Mouse (Mus musculus): ENCODE data around the gene Dcxr. TPM values are rescaled to one million over a fixed set of nuclear protein-coding genes. Genes with fewer than 3 reads are reported as not detected.
"Not testable (repeated sequence)": the region's sequence is repeated elsewhere in the genome, so short reads cannot be mapped to it uniquely, and the experiment has no call there.

Gene Dcxr
- total and polyA plus RNA-seq, 3 experiments: 12.2 to 14.1 TPM; not detected in 1

DNA sequence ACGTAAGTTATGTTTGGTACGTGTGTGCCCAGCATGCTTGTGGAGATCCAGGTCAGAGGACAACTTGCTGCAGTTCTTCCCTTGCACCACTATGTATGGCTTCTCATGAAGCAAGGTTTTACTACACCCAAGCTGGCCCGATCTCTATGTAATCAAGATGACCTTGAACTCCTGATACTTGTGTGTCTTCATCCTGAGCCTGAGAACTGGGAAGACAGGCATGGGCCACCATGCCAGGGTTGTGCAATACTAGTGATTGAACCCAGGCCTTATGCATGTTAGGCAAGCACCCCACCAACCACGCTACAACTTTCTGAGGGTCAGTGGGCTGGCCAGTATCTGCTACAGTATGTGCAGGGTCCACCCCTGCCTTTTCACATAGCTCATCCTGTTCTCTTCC is 50.1 kb downstream of the Dcxr start:
- Histone ChIP-seq H3K4me3 (ENCODE audit: control insufficient read depth in 1 of 2, insufficient read depth in 1 of 2, low read depth in 2 of 2, low read length in 2 of 2) (no peak overlapping the region), H3K27ac (ENCODE audit: control insufficient read depth, low read depth, low read length) (no peak overlapping the region), H3K9me3 (replicated peaks; ENCODE audit: insufficient read depth, low read length) (no peaks in the 10 kb centered on the region), H3K4me1 (ENCODE audit: control insufficient read depth in 1 of 2, insufficient read depth in 2 of 2, low read length in 2 of 2) (peaks cover 0 to 11% of the 10 kb centered on the region in 2 experiments; a peak in 2 of 4 replicates), H3K9ac (ENCODE audit: control insufficient read depth, low read depth, low read length, poor library complexity, severe bottlenecking) (no peak overlapping the region), H3K79me2 (ENCODE audit: control insufficient read depth, insufficient read depth, low read length, poor library complexity) (peaks cover 5% of the 10 kb centered on the region; the same call in 1 of the 2 replicates), H3K27me3 (ENCODE audit: control insufficient read depth in 1 of 2, insufficient read depth in 2 of 2, low read length in 2 of 2) (no peaks in the 10 kb centered on the region), H3K36me3 (ENCODE audit: control insufficient read depth in 1 of 2, insufficient read depth in 2 of 2, low read length in 2 of 2) (peaks cover 2 to 11% of the 10 kb centered on the region in 2 experiments; a peak in 3 of 4 replicates)
- TF ChIP-seq SIN3A (IDR thresholded peaks at IDR 0.05; ENCODE audit: low read length): no peak
- TF ChIP-seq USF2 (IDR thresholded peaks at IDR 0.05; ENCODE audit: borderline replicate concordance in 1 of 2, insufficient read depth in 1 of 2, low read depth in 1 of 2, low read length in 2 of 2): no peak
- TF ChIP-seq ZMIZ1 (IDR thresholded peaks at IDR 0.05; ENCODE audit: low read depth, low read length): no peak
- TF ChIP-seq MAZ (IDR thresholded peaks at IDR 0.05; ENCODE audit: low read depth, low read length): no peak
- TF ChIP-seq GATA1 (IDR thresholded peaks at IDR 0.05; ENCODE audit: low read depth, low read length): no peak
- TF ChIP-seq ELF1 (IDR thresholded peaks at IDR 0.05; ENCODE audit: low read depth, low read length): no peak
- TF ChIP-seq ZC3H11A (IDR thresholded peaks at IDR 0.05; ENCODE audit: low read depth, low read length): no peak
- DNase-seq (ENCODE audit: low read depth, low spot score): no peak

DNA sequence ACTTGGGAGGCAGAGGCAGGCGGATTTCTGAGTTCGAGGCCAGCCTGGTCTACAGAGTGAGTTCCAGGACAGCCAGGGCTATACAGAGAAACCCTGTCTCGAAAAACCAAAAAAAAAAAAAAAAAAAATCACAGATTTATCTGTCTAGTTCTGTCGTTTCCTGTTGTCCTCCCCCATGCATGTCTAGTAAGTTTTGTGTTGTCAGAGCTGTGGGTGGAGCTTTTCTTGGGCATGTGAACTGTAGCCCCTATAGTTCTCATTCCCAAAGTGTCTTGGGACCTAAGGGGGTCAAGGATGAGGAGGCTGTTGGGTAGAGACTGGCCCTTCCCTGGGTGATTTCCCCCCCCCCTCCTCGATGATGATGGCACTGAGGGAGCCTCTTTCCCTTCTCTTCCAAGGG is 51.2 kb downstream of the Dcxr start:
- not testable (repeated sequence) for H3K27ac ChIP-seq (ENCODE audit: control insufficient read depth, low read depth, low read length); H3K27me3 ChIP-seq (ENCODE audit: control insufficient read depth in 1 of 2, insufficient read depth in 2 of 2, low read length in 2 of 2); H3K4me3 ChIP-seq (ENCODE audit: control insufficient read depth in 1 of 2, insufficient read depth in 1 of 2, low read depth in 2 of 2, low read length in 2 of 2); H3K9ac ChIP-seq (ENCODE audit: control insufficient read depth, low read depth, low read length, poor library complexity, severe bottlenecking); H3K9me3 ChIP-seq (replicated peaks; ENCODE audit: insufficient read depth, low read length); H3K79me2 ChIP-seq (ENCODE audit: control insufficient read depth, insufficient read depth, low read length, poor library complexity); DNase-seq (ENCODE audit: low read depth, low spot score)
- H3K4me1 ChIP-seq (ENCODE audit: control insufficient read depth in 1 of 2, insufficient read depth in 2 of 2, low read length in 2 of 2): peaks cover 0 to 11% of the 10 kb centered on the region in 2 experiments; a peak in 2 of 4 replicates
- peak; percentile 60 for TF ChIP-seq ZNF384 (IDR thresholded peaks at IDR 0.05; ENCODE audit: low read depth, low read length)
- H3K36me3 ChIP-seq (ENCODE audit: control insufficient read depth in 1 of 2, insufficient read depth in 2 of 2, low read length in 2 of 2): peaks cover 2 to 11% of the 10 kb centered on the region in 2 experiments; a peak in 3 of 4 replicates

Other genes starting within 250 kb of the Dcxr start
- 401 and 457 TPM in 2 replicates for gene Mrpl12, start 242.7 kb downstream of the Dcxr start, total RNA-seq (2012; rRNA removed)
- gene Mrpl12, start 242.7 kb downstream of the Dcxr start, polyA plus RNA-seq (2012; ENCODE audit: insufficient read depth in 1 of 2, insufficient read length in 2 of 2, low read depth in 1 of 2, low replicate concordance in 2 of 2, missing spikeins in 1 of 2): 100 to 1,000 TPM; 374 to 461 TPM
- 40.4 and 52.0 TPM in 2 replicates for gene Slc25a10, start 235.4 kb downstream of the Dcxr start, total RNA-seq (2012; rRNA removed)
- gene Slc25a10, start 235.4 kb downstream of the Dcxr start, polyA plus RNA-seq (2012; ENCODE audit: insufficient read depth in 1 of 2, insufficient read length in 2 of 2, low read depth in 1 of 2, low replicate concordance in 2 of 2, missing spikeins in 1 of 2): 10 to 100 TPM in 1 of 2 experiments, not detected in 1; 53.6 TPM
- not detected in 2 replicates for gene Gcgr, start 196.6 kb downstream of the Dcxr start, total RNA-seq (2012; rRNA removed)
- gene Gcgr, start 196.6 kb downstream of the Dcxr start, polyA plus RNA-seq (2012; ENCODE audit: insufficient read depth in 1 of 2, insufficient read length in 2 of 2, low read depth in 1 of 2, low replicate concordance in 2 of 2, missing spikeins in 1 of 2): not detected
- 27.2 and 36.6 TPM in 2 replicates for gene Mcrip1, start 177.6 kb downstream of the Dcxr start, total RNA-seq (2012; rRNA removed)
- gene Mcrip1, start 177.6 kb downstream of the Dcxr start, polyA plus RNA-seq (2012; ENCODE audit: insufficient read depth in 1 of 2, insufficient read length in 2 of 2, low read depth in 1 of 2, low replicate concordance in 2 of 2, missing spikeins in 1 of 2): 10 to 100 TPM in 1 of 2 experiments, not detected in 1; 83.5 TPM
- not detected in 2 replicates for gene Ppp1r27, start 176.1 kb downstream of the Dcxr start, total RNA-seq (2012; rRNA removed)
- not detected for gene Ppp1r27, start 176.1 kb downstream of the Dcxr start, polyA plus RNA-seq (2012; ENCODE audit: insufficient read depth in 1 of 2, insufficient read length in 2 of 2, low read depth in 1 of 2, low replicate concordance in 2 of 2, missing spikeins in 1 of 2)
- 625 and 639 TPM in 2 replicates for gene P4hb, start 154.0 kb downstream of the Dcxr start, total RNA-seq (2012; rRNA removed)
- gene P4hb, start 154.0 kb downstream of the Dcxr start, polyA plus RNA-seq (2012; ENCODE audit: insufficient read depth in 1 of 2, insufficient read length in 2 of 2, low read depth in 1 of 2, low replicate concordance in 2 of 2, missing spikeins in 1 of 2): 1,000 to 10,000 TPM in 1 of 2 experiments, 100 to 1,000 TPM in 1; 563 to 1,152 TPM
- 364 and 367 TPM in 2 replicates for gene Arhgdia, start 145.7 kb downstream of the Dcxr start, total RNA-seq (2012; rRNA removed)
- gene Arhgdia, start 145.7 kb downstream of the Dcxr start, polyA plus RNA-seq (2012; ENCODE audit: insufficient read depth in 1 of 2, insufficient read length in 2 of 2, low read depth in 1 of 2, low replicate concordance in 2 of 2, missing spikeins in 1 of 2): 100 to 1,000 TPM; 601 to 821 TPM
- 1,072 and 1,078 TPM in 2 replicates for gene Alyref, start 128.9 kb downstream of the Dcxr start, total RNA-seq (2012; rRNA removed)
- gene Alyref, start 128.9 kb downstream of the Dcxr start, polyA plus RNA-seq (2012; ENCODE audit: insufficient read depth in 1 of 2, insufficient read length in 2 of 2, low read depth in 1 of 2, low replicate concordance in 2 of 2, missing spikeins in 1 of 2): 100 to 1,000 TPM in 1 of 2 experiments, not detected in 1; 600 TPM
- gene Anapc11, start 128.9 kb downstream of the Dcxr start, total RNA-seq (2012; rRNA removed): 97.3 and 130 TPM in 2 replicates
- 100 to 1,000 TPM in 1 of 2 experiments, not detected in 1; 120 TPM for gene Anapc11, start 128.9 kb downstream of the Dcxr start, polyA plus RNA-seq (2012; ENCODE audit: insufficient read depth in 1 of 2, insufficient read length in 2 of 2, low read depth in 1 of 2, low replicate concordance in 2 of 2, missing spikeins in 1 of 2)
- 0.27 and 0.62 TPM in 2 replicates for gene Npb, start 118.8 kb downstream of the Dcxr start, total RNA-seq (2012; rRNA removed)
- gene Npb, start 118.8 kb downstream of the Dcxr start, polyA plus RNA-seq (2012; ENCODE audit: insufficient read depth in 1 of 2, insufficient read length in 2 of 2, low read depth in 1 of 2, low replicate concordance in 2 of 2, missing spikeins in 1 of 2): 1 to 10 TPM in 1 of 2 experiments, not detected in 1; 1.7 TPM
- 71.8 and 86.7 TPM in 2 replicates for gene Pcyt2, start 109.3 kb downstream of the Dcxr start, total RNA-seq (2012; rRNA removed)
- 10 to 100 TPM in 1 of 2 experiments, not detected in 1; 87.3 TPM for gene Pcyt2, start 109.3 kb downstream of the Dcxr start, polyA plus RNA-seq (2012; ENCODE audit: insufficient read depth in 1 of 2, insufficient read length in 2 of 2, low read depth in 1 of 2, low replicate concordance in 2 of 2, missing spikeins in 1 of 2)
- 61.6 and 78.2 TPM in 2 replicates for gene Sirt7, start 102.0 kb downstream of the Dcxr start, total RNA-seq (2012; rRNA removed)
- gene Sirt7, start 102.0 kb downstream of the Dcxr start, polyA plus RNA-seq (2012; ENCODE audit: insufficient read depth in 1 of 2, insufficient read length in 2 of 2, low read depth in 1 of 2, low replicate concordance in 2 of 2, missing spikeins in 1 of 2): 10 to 100 TPM in 1 of 2 experiments, not detected in 1; 72.3 TPM
- 26.5 and 29.7 TPM in 2 replicates for gene Mafg, start 93.7 kb downstream of the Dcxr start, total RNA-seq (2012; rRNA removed)
- gene Mafg, start 93.7 kb downstream of the Dcxr start, polyA plus RNA-seq (2012; ENCODE audit: insufficient read depth in 1 of 2, insufficient read length in 2 of 2, low read depth in 1 of 2, low replicate concordance in 2 of 2, missing spikeins in 1 of 2): 100 to 1,000 TPM in 1 of 2 experiments, 10 to 100 TPM in 1; 54.0 to 113 TPM
- gene Pycr1, start 83.5 kb downstream of the Dcxr start, total RNA-seq (2012; rRNA removed): 2.6 and 7.1 TPM in 2 replicates
- gene Pycr1, start 83.5 kb downstream of the Dcxr start, polyA plus RNA-seq (2012; ENCODE audit: insufficient read depth in 1 of 2, insufficient read length in 2 of 2, low read depth in 1 of 2, low replicate concordance in 2 of 2, missing spikeins in 1 of 2): 10 to 100 TPM in 1 of 2 experiments, not detected in 1; 15.3 TPM
- not detected in 2 replicates for gene Myadml2, start 79.1 kb downstream of the Dcxr start, total RNA-seq (2012; rRNA removed)
- gene Myadml2, start 79.1 kb downstream of the Dcxr start, polyA plus RNA-seq (2012; ENCODE audit: insufficient read depth in 1 of 2, insufficient read length in 2 of 2, low read depth in 1 of 2, low replicate concordance in 2 of 2, missing spikeins in 1 of 2): not detected
- gene Notum, start 66.1 kb downstream of the Dcxr start, total RNA-seq (2012; rRNA removed): not detected in 2 replicates
- not detected for gene Notum, start 66.1 kb downstream of the Dcxr start, polyA plus RNA-seq (2012; ENCODE audit: insufficient read depth in 1 of 2, insufficient read length in 2 of 2, low read depth in 1 of 2, low replicate concordance in 2 of 2, missing spikeins in 1 of 2)
- 31.9 and 36.2 TPM in 2 replicates for gene Aspscr1, start 54.3 kb downstream of the Dcxr start, total RNA-seq (2012; rRNA removed)
- 10 to 100 TPM in 1 of 2 experiments, not detected in 1; 72.5 TPM for gene Aspscr1, start 54.3 kb downstream of the Dcxr start, polyA plus RNA-seq (2012; ENCODE audit: insufficient read depth in 1 of 2, insufficient read length in 2 of 2, low read depth in 1 of 2, low replicate concordance in 2 of 2, missing spikeins in 1 of 2)
- gene Cenpx, start 13.5 kb downstream of the Dcxr start, total RNA-seq (2012; rRNA removed): 140 and 141 TPM in 2 replicates
- 100 to 1,000 TPM in 1 of 2 experiments, not detected in 1; 206 TPM for gene Cenpx, start 13.5 kb downstream of the Dcxr start, polyA plus RNA-seq (2012; ENCODE audit: insufficient read depth in 1 of 2, insufficient read length in 2 of 2, low read depth in 1 of 2, low replicate concordance in 2 of 2, missing spikeins in 1 of 2)
- 26.5 and 45.1 TPM in 2 replicates for gene Lrrc45, start 13.4 kb downstream of the Dcxr start, total RNA-seq (2012; rRNA removed)
- 10 to 100 TPM in 1 of 2 experiments, not detected in 1; 31.0 TPM for gene Lrrc45, start 13.4 kb downstream of the Dcxr start, polyA plus RNA-seq (2012; ENCODE audit: insufficient read depth in 1 of 2, insufficient read length in 2 of 2, low read depth in 1 of 2, low replicate concordance in 2 of 2, missing spikeins in 1 of 2)
- 7.8 and 12.0 TPM in 2 replicates for gene Rac3, start 5.8 kb downstream of the Dcxr start, total RNA-seq (2012; rRNA removed)
- 10 to 100 TPM in 1 of 2 experiments, not detected in 1; 13.1 TPM for gene Rac3, start 5.8 kb downstream of the Dcxr start, polyA plus RNA-seq (2012; ENCODE audit: insufficient read depth in 1 of 2, insufficient read length in 2 of 2, low read depth in 1 of 2, low replicate concordance in 2 of 2, missing spikeins in 1 of 2)
- gene Cbr2, start 4.8 kb upstream of the Dcxr start, total RNA-seq (2012; rRNA removed): not detected in 2 replicates
- gene Cbr2, start 4.8 kb upstream of the Dcxr start, polyA plus RNA-seq (2012; ENCODE audit: insufficient read depth in 1 of 2, insufficient read length in 2 of 2, low read depth in 1 of 2, low replicate concordance in 2 of 2, missing spikeins in 1 of 2): not detected
- gene Hmga1b, start 35.5 kb upstream of the Dcxr start, total RNA-seq (2012; rRNA removed): 190 and 206 TPM in 2 replicates
- 100 to 1,000 TPM in 1 of 2 experiments, not detected in 1; 633 TPM for gene Hmga1b, start 35.5 kb upstream of the Dcxr start, polyA plus RNA-seq (2012; ENCODE audit: insufficient read depth in 1 of 2, insufficient read length in 2 of 2, low read depth in 1 of 2, low replicate concordance in 2 of 2, missing spikeins in 1 of 2)
- 10.9 and 12.7 TPM in 2 replicates for gene Rfng, start 56.9 kb upstream of the Dcxr start, total RNA-seq (2012; rRNA removed)
- gene Rfng, start 56.9 kb upstream of the Dcxr start, polyA plus RNA-seq (2012; ENCODE audit: insufficient read depth in 1 of 2, insufficient read length in 2 of 2, low read depth in 1 of 2, low replicate concordance in 2 of 2, missing spikeins in 1 of 2): 10 to 100 TPM in 1 of 2 experiments, not detected in 1; 40.7 TPM
- 206 and 266 TPM in 2 replicates for gene Gps1, start 57.0 kb upstream of the Dcxr start, total RNA-seq (2012; rRNA removed)
- gene Gps1, start 57.0 kb upstream of the Dcxr start, polyA plus RNA-seq (2012; ENCODE audit: insufficient read depth in 1 of 2, insufficient read length in 2 of 2, low read depth in 1 of 2, low replicate concordance in 2 of 2, missing spikeins in 1 of 2): 100 to 1,000 TPM; 173 to 219 TPM
- gene Dus1l, start 69.1 kb upstream of the Dcxr start, total RNA-seq (2012; rRNA removed): 190 and 203 TPM in 2 replicates
- gene Dus1l, start 69.1 kb upstream of the Dcxr start, polyA plus RNA-seq (2012; ENCODE audit: insufficient read depth in 1 of 2, insufficient read length in 2 of 2, low read depth in 1 of 2, low replicate concordance in 2 of 2, missing spikeins in 1 of 2): 100 to 1,000 TPM in 1 of 2 experiments, not detected in 1; 171 TPM
- 317 and 342 TPM in 2 replicates for gene Fasn, start 97.3 kb upstream of the Dcxr start, total RNA-seq (2012; rRNA removed)
- gene Fasn, start 97.3 kb upstream of the Dcxr start, polyA plus RNA-seq (2012; ENCODE audit: insufficient read depth in 1 of 2, insufficient read length in 2 of 2, low read depth in 1 of 2, low replicate concordance in 2 of 2, missing spikeins in 1 of 2): 100 to 1,000 TPM; 256 to 313 TPM
- 4.4 and 5.3 TPM in 2 replicates for gene Ccdc57, start 205.6 kb upstream of the Dcxr start, total RNA-seq (2012; rRNA removed)
- 1 to 10 TPM in 1 of 2 experiments, not detected in 1; 7.4 TPM for gene Ccdc57, start 205.6 kb upstream of the Dcxr start, polyA plus RNA-seq (2012; ENCODE audit: insufficient read depth in 1 of 2, insufficient read length in 2 of 2, low read depth in 1 of 2, low replicate concordance in 2 of 2, missing spikeins in 1 of 2)
- gene Slc16a3, start 221.2 kb upstream of the Dcxr start, total RNA-seq (2012; rRNA removed): 570 and 748 TPM in 2 replicates
- 100 to 1,000 TPM in 1 of 2 experiments, 10 to 100 TPM in 1; 85.7 to 610 TPM for gene Slc16a3, start 221.2 kb upstream of the Dcxr start, polyA plus RNA-seq (2012; ENCODE audit: insufficient read depth in 1 of 2, insufficient read length in 2 of 2, low read depth in 1 of 2, low replicate concordance in 2 of 2, missing spikeins in 1 of 2)

Measured in MEL (cell line).